Mouse (Mus musculus): ENCODE results near the gene Fkbp9. TPM values are rescaled to one million over a fixed set of nuclear protein-coding genes. Genes with fewer than 3 reads are reported as not detected.

Gene Fkbp9
- polyA plus RNA-seq, 1 experiment, result 31.8 TPM

DNA sequence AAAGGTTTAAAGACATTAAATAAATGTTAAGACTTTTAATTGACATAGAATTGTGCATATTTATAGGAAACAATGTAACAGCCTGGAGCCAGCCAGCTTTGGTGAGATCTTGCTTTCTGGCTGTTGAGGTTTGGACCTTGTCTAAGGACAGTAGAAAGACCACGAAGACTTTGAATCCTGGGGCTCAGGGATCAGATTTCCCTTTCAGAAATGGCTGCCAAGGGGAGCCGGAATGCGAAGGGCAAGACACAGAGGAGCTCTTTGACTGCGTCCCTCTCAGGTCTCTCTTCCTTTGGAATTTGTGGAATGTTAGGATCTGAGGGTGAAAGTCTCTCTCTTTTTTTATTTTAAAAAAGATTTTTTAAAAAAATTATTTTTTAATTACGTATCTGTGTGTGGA, 2.9 kb downstream of the Fkbp9 start:
- no peaks in the 10 kb centered on the region for H3K4me1 ChIP-seq (ENCODE audit: control insufficient read depth, insufficient read depth, low read length)
- H3K27ac ChIP-seq (ENCODE audit: insufficient read depth, low read length), result no peak overlapping the region
- H3K4me3 ChIP-seq (ENCODE audit: insufficient read depth, low read length), result no peak overlapping the region
- no peak for TF ChIP-seq POLR2A (IDR thresholded peaks at IDR 0.05; ENCODE audit: extremely low read depth, insufficient read depth, low read length)
- no peak for TF ChIP-seq CTCF (IDR thresholded peaks at IDR 0.05; ENCODE audit: extremely low read depth, insufficient read depth, low read length)

DNA sequence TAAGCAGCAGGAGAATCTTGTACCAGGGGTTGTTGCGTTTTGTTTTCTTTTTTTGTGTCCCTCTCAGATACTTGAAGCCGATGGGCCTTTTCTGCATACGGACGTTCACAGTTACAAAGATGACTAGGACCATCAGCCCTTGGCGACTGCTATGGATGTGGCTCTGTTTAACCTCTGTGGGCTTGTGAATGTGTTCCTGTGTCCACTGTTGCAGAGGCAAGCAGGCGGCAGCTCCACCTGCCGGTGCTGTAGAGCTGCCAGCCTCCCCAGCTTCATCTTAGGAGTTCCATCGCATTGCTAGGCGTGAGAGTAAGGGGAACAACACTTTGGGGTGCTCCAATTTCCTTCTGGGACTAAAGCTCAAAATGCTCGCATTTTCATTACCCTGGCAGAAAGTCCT, 3.7 kb downstream of the Fkbp9 start:
- H3K4me1 ChIP-seq (ENCODE audit: control insufficient read depth, insufficient read depth, low read length), result no peaks in the 10 kb centered on the region
- no peak overlapping the region for H3K4me3 ChIP-seq (ENCODE audit: insufficient read depth, low read length)
- H3K27ac ChIP-seq (ENCODE audit: insufficient read depth, low read length), result no peak overlapping the region
- TF ChIP-seq POLR2A (IDR thresholded peaks at IDR 0.05; ENCODE audit: extremely low read depth, insufficient read depth, low read length), result no peak
- TF ChIP-seq CTCF (IDR thresholded peaks at IDR 0.05; ENCODE audit: extremely low read depth, insufficient read depth, low read length), result peak; percentile 22; the same call in 1 of the 2 replicates

DNA sequence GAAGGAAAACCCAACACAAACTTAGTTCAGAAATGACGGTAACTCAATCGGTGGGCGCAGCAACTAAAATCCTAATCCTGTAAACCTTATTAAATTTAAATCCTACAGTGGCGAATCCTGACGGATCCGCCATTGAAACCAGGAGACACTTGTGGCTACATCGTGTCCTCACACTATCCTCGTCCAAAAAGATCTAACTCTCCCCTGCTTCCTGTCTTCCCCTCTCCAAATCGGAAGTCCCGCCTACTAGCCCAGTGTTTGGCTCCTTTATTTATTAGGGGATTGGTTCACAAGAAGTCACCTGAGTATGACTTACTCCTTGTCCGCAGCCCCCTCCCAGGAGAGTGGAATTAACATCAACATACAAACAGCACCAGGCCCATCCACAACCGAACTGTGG, 5.3 kb downstream of the Fkbp9 start:
- TF ChIP-seq POLR2A (IDR thresholded peaks at IDR 0.05; ENCODE audit: extremely low read depth, insufficient read depth, low read length) (no peak), CTCF (IDR thresholded peaks at IDR 0.05; ENCODE audit: extremely low read depth, insufficient read depth, low read length) (no peak)

DNA sequence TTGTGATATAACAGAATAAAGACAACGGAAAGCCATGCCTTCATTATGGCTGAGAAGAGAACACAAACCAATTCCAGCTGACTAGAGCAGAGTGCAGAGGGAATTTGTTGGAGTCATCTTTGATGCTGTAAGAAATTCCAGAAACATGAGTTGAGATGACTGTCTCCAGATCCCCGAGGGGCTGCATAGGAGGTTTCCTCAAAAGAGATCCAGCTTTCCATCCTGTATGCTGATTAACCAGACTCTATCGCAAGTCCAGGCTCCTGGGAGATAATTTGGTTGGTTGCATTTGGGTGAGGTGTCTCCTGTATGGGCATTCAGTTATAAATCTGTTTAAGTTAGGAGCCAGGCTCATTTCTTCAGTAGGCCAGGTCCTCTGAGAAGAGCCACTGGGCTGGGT, 5.8 kb downstream of the Fkbp9 start:
- no peak overlapping the region for H3K27ac ChIP-seq (ENCODE audit: insufficient read depth, low read length)
- H3K4me1 ChIP-seq (ENCODE audit: control insufficient read depth, insufficient read depth, low read length), result no peaks in the 10 kb centered on the region
- no peak overlapping the region for H3K4me3 ChIP-seq (ENCODE audit: insufficient read depth, low read length)
- TF ChIP-seq CTCF (IDR thresholded peaks at IDR 0.05; ENCODE audit: extremely low read depth, insufficient read depth, low read length) (no peak), POLR2A (IDR thresholded peaks at IDR 0.05; ENCODE audit: extremely low read depth, insufficient read depth, low read length) (no peak)

More for the DNA sequence above, 5.3 kb downstream of the Fkbp9 start:
- H3K27ac ChIP-seq (ENCODE audit: insufficient read depth, low read length), result no peak overlapping the region
- no peak overlapping the region for H3K4me3 ChIP-seq (ENCODE audit: insufficient read depth, low read length)
- H3K4me1 ChIP-seq (ENCODE audit: control insufficient read depth, insufficient read depth, low read length), result no peaks in the 10 kb centered on the region

DNA sequence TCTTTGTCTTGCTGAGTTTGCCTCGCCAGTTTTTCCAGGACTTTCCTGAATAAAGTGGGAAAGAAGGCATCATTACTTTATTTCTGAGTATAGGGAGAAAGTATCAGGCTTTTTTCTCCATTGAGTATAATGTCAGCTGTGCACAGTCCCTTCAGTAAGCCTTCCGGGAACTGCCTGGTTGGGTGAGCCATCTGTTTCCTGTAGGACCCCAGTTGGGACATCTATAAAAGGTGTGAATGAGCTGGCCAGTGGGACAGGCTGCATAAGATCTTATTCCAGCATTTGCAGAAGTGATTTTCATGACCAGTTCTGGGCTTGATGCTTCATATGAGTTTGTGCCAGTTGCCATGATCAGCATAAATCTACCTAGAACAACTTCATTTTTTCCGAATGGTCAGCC, 11.4 kb downstream of the Fkbp9 start:
- TF ChIP-seq CTCF (IDR thresholded peaks at IDR 0.05; ENCODE audit: extremely low read depth, insufficient read depth, low read length) (no peak), POLR2A (IDR thresholded peaks at IDR 0.05; ENCODE audit: extremely low read depth, insufficient read depth, low read length) (no peak)
- no peaks in the 10 kb centered on the region for H3K4me1 ChIP-seq (ENCODE audit: control insufficient read depth, insufficient read depth, low read length)
- H3K4me3 ChIP-seq (ENCODE audit: insufficient read depth, low read length), result no peak overlapping the region
- no peak overlapping the region for H3K27ac ChIP-seq (ENCODE audit: insufficient read depth, low read length)

DNA sequence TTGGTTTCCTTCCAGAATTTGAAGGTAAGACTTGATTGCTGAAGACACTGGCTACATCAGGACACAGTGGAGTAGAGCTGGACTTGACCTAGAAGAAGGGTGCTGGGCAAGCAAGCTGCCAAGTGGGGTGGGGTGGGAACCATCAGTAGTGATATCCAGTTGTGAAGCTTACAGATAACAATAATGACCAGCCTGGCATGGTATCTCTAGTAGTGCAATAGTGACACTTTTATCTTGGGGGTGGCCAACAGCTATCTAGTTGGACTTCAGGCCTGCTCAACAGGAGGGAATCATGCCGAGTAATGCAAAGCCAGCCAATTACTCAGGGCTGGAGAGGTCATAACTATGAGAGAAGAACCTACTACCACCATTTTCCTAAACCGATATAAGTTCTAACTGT, 12.5 kb downstream of the Fkbp9 start:
- H3K27ac ChIP-seq (ENCODE audit: insufficient read depth, low read length), result no peak overlapping the region
- no peaks in the 10 kb centered on the region for H3K4me1 ChIP-seq (ENCODE audit: control insufficient read depth, insufficient read depth, low read length)
- TF ChIP-seq CTCF (IDR thresholded peaks at IDR 0.05; ENCODE audit: extremely low read depth, insufficient read depth, low read length) (no peak), POLR2A (IDR thresholded peaks at IDR 0.05; ENCODE audit: extremely low read depth, insufficient read depth, low read length) (no peak)
- H3K4me3 ChIP-seq (ENCODE audit: insufficient read depth, low read length), result no peak overlapping the region

DNA sequence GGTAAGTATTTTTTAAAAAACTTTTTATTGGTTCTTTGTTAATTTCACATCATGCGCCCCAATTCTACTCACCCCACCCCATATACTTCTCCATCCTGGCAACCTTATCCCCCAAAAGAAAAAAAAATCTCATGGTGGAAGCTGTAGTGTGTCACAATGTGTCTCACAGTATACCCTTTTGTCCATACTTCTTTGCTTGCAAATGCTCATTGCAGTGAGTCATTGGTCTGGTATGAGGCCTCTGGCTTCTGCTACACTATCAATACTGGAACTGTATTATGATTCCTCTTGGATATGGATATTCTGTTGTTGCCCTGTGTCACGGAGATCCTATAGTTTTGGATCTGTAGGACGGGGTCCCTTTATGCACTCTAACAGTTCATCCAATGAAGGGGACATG, 17.1 kb downstream of the Fkbp9 start:
- no peak for TF ChIP-seq CTCF (IDR thresholded peaks at IDR 0.05; ENCODE audit: extremely low read depth, insufficient read depth, low read length)
- no peak for TF ChIP-seq POLR2A (IDR thresholded peaks at IDR 0.05; ENCODE audit: extremely low read depth, insufficient read depth, low read length)
- Histone ChIP-seq H3K27ac (ENCODE audit: insufficient read depth, low read length) (no peak overlapping the region), H3K4me1 (ENCODE audit: control insufficient read depth, insufficient read depth, low read length) (no peaks in the 10 kb centered on the region), H3K4me3 (ENCODE audit: insufficient read depth, low read length) (no peak overlapping the region)

DNA sequence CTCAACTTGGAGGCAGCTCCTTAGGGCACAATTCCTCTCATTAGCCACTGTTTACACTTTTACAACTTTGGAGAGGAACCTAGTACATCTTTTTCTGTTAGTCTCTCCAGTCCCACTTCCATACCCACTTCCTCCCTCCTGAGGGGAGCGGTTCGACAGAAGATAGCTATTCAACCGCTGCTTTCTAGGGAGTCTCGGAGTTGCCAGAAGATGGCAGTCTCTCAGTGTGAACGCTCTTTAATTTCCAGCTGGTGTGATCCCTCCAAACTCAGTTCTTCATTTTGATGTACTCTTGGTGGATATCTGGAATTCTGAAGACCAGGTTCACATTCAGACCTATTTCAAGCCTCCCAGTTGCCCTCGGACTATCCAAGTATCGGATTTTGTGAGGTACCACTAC, 18.5 kb downstream of the Fkbp9 start:
- Histone ChIP-seq H3K4me1 (ENCODE audit: control insufficient read depth, insufficient read depth, low read length) (no peaks in the 10 kb centered on the region), H3K4me3 (ENCODE audit: insufficient read depth, low read length) (no peak overlapping the region), H3K27ac (ENCODE audit: insufficient read depth, low read length) (no peak overlapping the region)
- TF ChIP-seq POLR2A (IDR thresholded peaks at IDR 0.05; ENCODE audit: extremely low read depth, insufficient read depth, low read length) (no peak), CTCF (IDR thresholded peaks at IDR 0.05; ENCODE audit: extremely low read depth, insufficient read depth, low read length) (peak; percentile 43; the same call in 1 of the 2 replicates)

DNA sequence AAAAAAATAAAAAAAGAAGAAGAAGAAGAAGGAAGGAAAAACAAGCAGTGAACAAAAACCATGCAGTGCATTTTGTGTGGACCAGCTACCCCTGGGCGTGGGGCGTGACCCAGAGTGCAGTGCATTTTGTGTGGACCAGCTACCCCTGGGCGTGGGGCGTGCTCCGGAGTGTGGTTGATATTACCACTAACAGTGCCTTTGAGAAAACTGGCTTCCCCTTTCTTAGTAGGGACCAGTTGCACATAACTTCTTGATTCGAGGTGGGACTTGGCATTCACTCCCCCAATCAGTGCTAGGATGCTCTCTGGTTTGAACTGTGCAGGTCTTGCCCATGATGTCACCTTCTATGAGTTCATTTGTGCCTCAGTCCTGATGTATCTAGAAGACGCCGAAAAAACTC, 22.9 kb downstream of the Fkbp9 start:
- no peak for TF ChIP-seq POLR2A (IDR thresholded peaks at IDR 0.05; ENCODE audit: extremely low read depth, insufficient read depth, low read length)
- no peak for TF ChIP-seq CTCF (IDR thresholded peaks at IDR 0.05; ENCODE audit: extremely low read depth, insufficient read depth, low read length)
- Histone ChIP-seq H3K4me3 (ENCODE audit: insufficient read depth, low read length) (no peak overlapping the region), H3K27ac (ENCODE audit: insufficient read depth, low read length) (no peak overlapping the region), H3K4me1 (ENCODE audit: control insufficient read depth, insufficient read depth, low read length) (no peaks in the 10 kb centered on the region)

DNA sequence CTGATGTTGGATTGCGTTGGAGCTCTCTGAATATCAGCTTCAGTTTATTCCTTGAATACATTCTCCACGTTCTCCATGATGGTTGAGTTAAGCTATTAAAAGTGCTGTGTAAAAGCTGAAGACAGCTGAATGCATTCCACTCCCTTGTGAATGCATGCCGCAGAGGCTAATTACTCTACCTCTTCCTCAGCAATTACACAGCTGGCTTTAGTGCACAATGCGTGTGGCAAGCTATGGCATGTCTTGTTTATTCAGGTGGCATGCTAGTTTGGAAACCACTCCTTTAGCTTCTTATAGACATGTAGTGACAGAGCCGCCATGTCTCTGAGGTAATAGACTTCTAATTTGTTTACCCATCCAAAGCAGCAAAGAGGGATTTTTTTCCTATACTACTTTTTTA, 24.9 kb downstream of the Fkbp9 start:
- TF ChIP-seq POLR2A (IDR thresholded peaks at IDR 0.05; ENCODE audit: extremely low read depth, insufficient read depth, low read length) (no peak), CTCF (IDR thresholded peaks at IDR 0.05; ENCODE audit: extremely low read depth, insufficient read depth, low read length) (no peak)
- no peak overlapping the region for H3K27ac ChIP-seq (ENCODE audit: insufficient read depth, low read length)
- H3K4me1 ChIP-seq (ENCODE audit: control insufficient read depth, insufficient read depth, low read length), result no peaks in the 10 kb centered on the region
- no peak overlapping the region for H3K4me3 ChIP-seq (ENCODE audit: insufficient read depth, low read length)
